Mouse (Mus musculus) embryonic fibroblast, embryonic 13.5 days (primary cell): ENCODE measurements around the gene Tln1.

Experiments
- CTCF ChIP-seq: IDR thresholded peaks from 2 replicates; pipeline ENCODE4 v1.5.1; 2011; ENCODE audit warnings: mild to moderate bottlenecking, control low read depth, low read length, moderate library complexity, borderline replicate concordance; ENCODE audit not compliant: insufficient read depth
- POLR2A ChIP-seq: IDR thresholded peaks from 2 replicates; pipeline ENCODE4 v1.6.1; 2011; ENCODE audit warnings: low read depth, mild to moderate bottlenecking, control low read depth, low read length, moderate library complexity

- TF ChIP-seq CTCF: no peak
- no peak for TF ChIP-seq POLR2A
Measured at GRCm38 (mm10) chr4:43493846-43494240, 68.6 kb downstream of the Tln1 start.
